ENCODE assay signal across 19 mouse cellular contexts in genomic region chr2:153931125-153931524, GRCm38 (mm10). TPM values are rescaled to one million over a fixed set of nuclear protein-coding genes. Genes with fewer than 3 reads are reported as not detected.
DNase-seq lines count a peak whose midpoint lies in the region; ATAC-seq lines count a peak whose summit lies in the region.
"Had no signal": no experiment of that assay in that cellular context is flagged by ENCODE, and none has a peak within 500 bp of the region (broad histone marks: within the 10 kb centered on the region; RNA-seq: fewer than 3 reads in every experiment).

No protein-coding gene starts in this region.

- no peaks in the 10 kb centered on the region for H3K27me3 ChIP-seq in hindbrain, embryonic 10.5 days (ENCODE audit: insufficient read depth, poor library complexity, severe bottlenecking)
- H3K27me3 ChIP-seq in hindbrain, embryonic 12.5 days = no peaks in the 10 kb centered on the region
- H3K27me3 ChIP-seq in forebrain, embryonic 16.5 days (replicated peaks; ENCODE audit: control insufficient read depth, insufficient read depth, low read length) = no peaks in the 10 kb centered on the region
- H3K27me3 ChIP-seq in midbrain, embryonic 13.5 days = no peaks in the 10 kb centered on the region

- H3K27ac ChIP-seq in hindbrain, embryonic 10.5 days = peak overlapping the region; percentile 23; the same call in 1 of the 2 replicates
- no peak overlapping the region for H3K27ac ChIP-seq in hindbrain, embryonic 12.5 days
- no peak overlapping the region for H3K27ac ChIP-seq in forebrain, embryonic 16.5 days (ENCODE audit: low read length)
- H3K27ac ChIP-seq in midbrain, embryonic 13.5 days = no peak overlapping the region
- H3K27ac ChIP-seq: embryonic facial prominence, embryonic 10.5 days had no signal

- no peaks in the 10 kb centered on the region for H3K9me3 ChIP-seq in hindbrain, embryonic 10.5 days
- no peaks in the 10 kb centered on the region for H3K9me3 ChIP-seq in hindbrain, embryonic 12.5 days (replicated peaks)
- H3K9me3 ChIP-seq in forebrain, embryonic 16.5 days (ENCODE audit: control insufficient read depth, low read length) = no peaks in the 10 kb centered on the region
- no peaks in the 10 kb centered on the region for H3K9me3 ChIP-seq in midbrain, embryonic 13.5 days
- H3K9me3 ChIP-seq: embryonic facial prominence, embryonic 10.5 days had no signal

- no peak overlapping the region for H3K4me3 ChIP-seq in hindbrain, embryonic 10.5 days
- H3K4me3 ChIP-seq in hindbrain, embryonic 12.5 days = no peak overlapping the region
- no peak overlapping the region for H3K4me3 ChIP-seq in forebrain, embryonic 16.5 days (replicated peaks; ENCODE audit: low read length)
- no peak overlapping the region for H3K4me3 ChIP-seq in midbrain, embryonic 13.5 days (replicated peaks)
- H3K4me3 ChIP-seq: embryonic facial prominence, embryonic 10.5 days; erythroblast, embryonic 14.5 days; myocyte had no signal

- ATAC-seq in hindbrain, embryonic 12.5 days (ENCODE audit: low FRiP score) = no peak
- peak; percentile 64; the same call in 1 of the 2 replicates for ATAC-seq in forebrain, embryonic 16.5 days
- peak; percentile 62; the same call in 1 of the 2 replicates for ATAC-seq in midbrain, embryonic 13.5 days

- no peaks in the 10 kb centered on the region for H3K36me3 ChIP-seq in hindbrain, embryonic 10.5 days
- H3K36me3 ChIP-seq in hindbrain, embryonic 12.5 days = no peaks in the 10 kb centered on the region
- no peaks in the 10 kb centered on the region for H3K36me3 ChIP-seq in forebrain, embryonic 16.5 days (ENCODE audit: control insufficient read depth, insufficient read depth)
- no peaks in the 10 kb centered on the region for H3K36me3 ChIP-seq in midbrain, embryonic 13.5 days
- H3K36me3 ChIP-seq: embryonic facial prominence, embryonic 10.5 days had no signal

- peaks cover 7% of the 10 kb centered on the region for H3K4me1 ChIP-seq in hindbrain, embryonic 10.5 days (replicated peaks)
- H3K4me1 ChIP-seq in hindbrain, embryonic 12.5 days = peaks cover 5% of the 10 kb centered on the region
- H3K4me1 ChIP-seq in forebrain, embryonic 16.5 days (replicated peaks; ENCODE audit: control insufficient read depth, insufficient read depth, low read length) = no peaks in the 10 kb centered on the region
- peaks cover 7% of the 10 kb centered on the region for H3K4me1 ChIP-seq in midbrain, embryonic 13.5 days (replicated peaks)

- no peak overlapping the region; the same call in 1 of the 2 replicates for H3K9ac ChIP-seq in hindbrain, embryonic 12.5 days
- H3K9ac ChIP-seq in forebrain, embryonic 16.5 days (replicated peaks; ENCODE audit: low read depth, low read length) = no peak overlapping the region
- H3K9ac ChIP-seq in midbrain, embryonic 13.5 days (replicated peaks) = no peak overlapping the region
- H3K9ac ChIP-seq: lung, embryonic 14.5 days had no signal

- no peak for DNase-seq in hindbrain, embryonic 10.5 days (ENCODE audit: low spot score)
- DNase-seq in brain, adult 2 months (ENCODE audit: low read depth, low spot score) = peak; percentile 55
- no peak for DNase-seq in spleen, postnatal 36 days (ENCODE audit: low spot score in 2 of 2)
- DNase-seq in cerebellum, postnatal 10 days = no peak
- DNase-seq: cerebellum, adult 9-10 months; heart, adult 18-20 months; liver; lung, embryonic 14.5 days; right cerebral cortex, postnatal 14 days had no signal

- 74% methylated on average over 6 of the region's 6 CpGs for WGBS in hindbrain, embryonic 10.5 days
- WGBS in hindbrain, embryonic 12.5 days = 52% methylated on average over 6 of the region's 6 CpGs
- WGBS in forebrain, embryonic 16.5 days = 46% methylated on average over 6 of the region's 6 CpGs
- WGBS in midbrain, embryonic 13.5 days = 54% methylated on average over 6 of the region's 6 CpGs

- H3K4me2 ChIP-seq in hindbrain, embryonic 12.5 days (replicated peaks) = no peak overlapping the region
- no peak overlapping the region for H3K4me2 ChIP-seq in forebrain, embryonic 16.5 days (ENCODE audit: low read length)
- no peak overlapping the region for H3K4me2 ChIP-seq in midbrain, embryonic 13.5 days (replicated peaks)
- H3K4me2 ChIP-seq: lung, embryonic 14.5 days had no signal

RNA-seq across cellular contexts. Expression of gene Bpifb4, which starts 6.9 kb away (rescaled TPM):
- polyA plus RNA-seq in hindbrain, embryonic 10.5 days (2016; fragmentation: Nextera tagmentation; extraction: Ambion mirVana) = not detected in 2 replicates
- polyA plus RNA-seq in hindbrain, embryonic 12.5 days (2016; fragmentation: Nextera tagmentation; extraction: Ambion mirVana) = not detected in 2 replicates
- not detected in 2 replicates for polyA plus RNA-seq in forebrain, embryonic 16.5 days (2015; fragmentation: Nextera tagmentation; extraction: Ambion mirVana)
- polyA plus RNA-seq in midbrain, embryonic 13.5 days (2015; fragmentation: Nextera tagmentation; extraction: Ambion mirVana) = not detected in 2 replicates
- polyA plus RNA-seq: erythroblast, embryonic 14.5 days; heart, embryonic 16.5 days; kidney, embryonic 14.5 days; lung, embryonic 14.5 days; myocyte; urinary bladder, adult 2 months had no signal

RNA-seq across cellular contexts. Expression of gene Bpifb3, which starts 13.1 kb away (rescaled TPM):
- not detected in 2 replicates for polyA plus RNA-seq in hindbrain, embryonic 10.5 days (2016; fragmentation: Nextera tagmentation; extraction: Ambion mirVana)
- not detected in 2 replicates for polyA plus RNA-seq in hindbrain, embryonic 12.5 days (2016; fragmentation: Nextera tagmentation; extraction: Ambion mirVana)
- not detected in 2 replicates for polyA plus RNA-seq in forebrain, embryonic 16.5 days (2015; fragmentation: Nextera tagmentation; extraction: Ambion mirVana)
- polyA plus RNA-seq in midbrain, embryonic 13.5 days (2015; fragmentation: Nextera tagmentation; extraction: Ambion mirVana) = not detected in 2 replicates
- polyA plus RNA-seq: C2C12; embryonic facial prominence, embryonic 10.5 days; erythroblast, embryonic 14.5 days; heart, embryonic 16.5 days; kidney, embryonic 14.5 days; lung, embryonic 14.5 days; myocyte; urinary bladder, adult 2 months had no signal

RNA-seq across cellular contexts. Expression of gene Bpifb6, which starts 30.9 kb away (rescaled TPM):
- not detected in 2 replicates for polyA plus RNA-seq in hindbrain, embryonic 10.5 days (2016; fragmentation: Nextera tagmentation; extraction: Ambion mirVana)
- not detected in 2 replicates for polyA plus RNA-seq in hindbrain, embryonic 12.5 days (2016; fragmentation: Nextera tagmentation; extraction: Ambion mirVana)
- not detected in 2 replicates for polyA plus RNA-seq in forebrain, embryonic 16.5 days (2015; fragmentation: Nextera tagmentation; extraction: Ambion mirVana)
- polyA plus RNA-seq in midbrain, embryonic 13.5 days (2015; fragmentation: Nextera tagmentation; extraction: Ambion mirVana) = not detected in 2 replicates
- polyA plus RNA-seq: C2C12; embryonic facial prominence, embryonic 10.5 days; erythroblast, embryonic 14.5 days; heart, embryonic 16.5 days; kidney, embryonic 14.5 days; lung, embryonic 14.5 days; myocyte had no signal

RNA-seq across cellular contexts. Expression of gene Bpifa6, which starts 43.6 kb away (rescaled TPM):
- not detected in 2 replicates for polyA plus RNA-seq in hindbrain, embryonic 10.5 days (2016; fragmentation: Nextera tagmentation; extraction: Ambion mirVana)
- not detected in 2 replicates for polyA plus RNA-seq in hindbrain, embryonic 12.5 days (2016; fragmentation: Nextera tagmentation; extraction: Ambion mirVana)
- not detected in 2 replicates for polyA plus RNA-seq in forebrain, embryonic 16.5 days (2015; fragmentation: Nextera tagmentation; extraction: Ambion mirVana)
- not detected in 2 replicates for polyA plus RNA-seq in midbrain, embryonic 13.5 days (2015; fragmentation: Nextera tagmentation; extraction: Ambion mirVana)
- polyA plus RNA-seq: C2C12; embryonic facial prominence, embryonic 10.5 days; erythroblast, embryonic 14.5 days; heart, embryonic 16.5 days; kidney, embryonic 14.5 days; lung, embryonic 14.5 days; myocyte had no signal

RNA-seq across cellular contexts. Expression of gene Bpifb2, which starts 56.3 kb away (rescaled TPM):
- polyA plus RNA-seq in hindbrain, embryonic 10.5 days (2016; fragmentation: Nextera tagmentation; extraction: Ambion mirVana) = not detected in 2 replicates
- not detected in 2 replicates for polyA plus RNA-seq in hindbrain, embryonic 12.5 days (2016; fragmentation: Nextera tagmentation; extraction: Ambion mirVana)
- not detected in 2 replicates for polyA plus RNA-seq in forebrain, embryonic 16.5 days (2015; fragmentation: Nextera tagmentation; extraction: Ambion mirVana)
- not detected in 2 replicates for polyA plus RNA-seq in midbrain, embryonic 13.5 days (2015; fragmentation: Nextera tagmentation; extraction: Ambion mirVana)
- polyA plus RNA-seq: C2C12; embryonic facial prominence, embryonic 10.5 days; erythroblast, embryonic 14.5 days; heart, embryonic 16.5 days; kidney, embryonic 14.5 days; lung, embryonic 14.5 days; myocyte; urinary bladder, adult 2 months had no signal
